Mouse (Mus musculus) liver, embryonic 15.5 days (tissue): ENCODE data around the gene Klk1. TPM values are rescaled to one million over a fixed set of nuclear protein-coding genes. Genes with fewer than 3 reads are reported as not detected.
"Not testable (repeated sequence)": the region's sequence is repeated elsewhere in the genome, so short reads cannot be mapped to it uniquely, and the experiment has no call there.

Experiments
- ATAC-seq: fragments of 200-750 bp; cut with Nextera tagmentation; 2 replicates; pipeline ENCODE4 v1.8.0; 2017; ENCODE audit warnings: moderate number of reproducible peaks, mild to moderate bottlenecking, moderate library complexity; ENCODE audit not compliant: insufficient read depth
- H3K27ac ChIP-seq: fragments of 300-500 bp; sonication (generic); replicated peaks from 2 replicates; pipeline ENCODE4 v1.5.1; 2015; ENCODE audit warnings: mild to moderate bottlenecking, inconsistent platforms
- H3K27me3 ChIP-seq: fragments of 300-500 bp; sonication (generic); 2 replicates; pipeline ENCODE4 v1.6.1; 2015; ENCODE audit warnings: mild to moderate bottlenecking, inconsistent platforms
- H3K36me3 ChIP-seq: fragments of 300-500 bp; sonication (generic); replicated peaks from 2 replicates; pipeline ENCODE4 v1.6.1; 2015; ENCODE audit warnings: moderate library complexity, mild to moderate bottlenecking, inconsistent platforms
- H3K4me1 ChIP-seq: fragments of 300-500 bp; sonication (generic); replicated peaks from 2 replicates; pipeline ENCODE4 v1.6.1; 2015; ENCODE audit warnings: inconsistent platforms
- H3K4me2 ChIP-seq: fragments of 300-500 bp; sonication (generic); 2 replicates; pipeline ENCODE4 v1.6.1; 2015; ENCODE audit warnings: moderate library complexity, mild to moderate bottlenecking, inconsistent platforms
- H3K4me3 ChIP-seq: fragments of 300-500 bp; sonication (generic); replicated peaks from 2 replicates; pipeline ENCODE4 v1.5.1; 2015; ENCODE audit warnings: mild to moderate bottlenecking, inconsistent platforms
- H3K9ac ChIP-seq: fragments of 300-500 bp; sonication (generic); 2 replicates; pipeline ENCODE4 v1.6.1; 2015; ENCODE audit warnings: moderate library complexity, mild to moderate bottlenecking, inconsistent platforms
- H3K9me3 ChIP-seq: fragments of 300-500 bp; sonication (generic); replicated peaks from 2 replicates; pipeline ENCODE4 v1.6.1; 2016; ENCODE audit warnings: inconsistent platforms
- WGBS: fragments of 180-500 bp; shearing (Covaris S2); methylation state at CpG from one replicate; pipeline ENCODE4 v1.1.7; 2015; ENCODE audit warnings: mixed read lengths; ENCODE audit not compliant: insufficient replicate concordance; 5-methylcytosine and 5-hydroxymethylcytosine counted together
- polyA plus RNA-seq: library from polyadenylated mRNA; unstranded; fragments of >200 nt; fragmentation: Nextera tagmentation; extraction: Ambion mirVana; gene quantifications from 2 replicates; pipeline ENCODE4 v1.2.1, GENCODE M21; 2015

Gene Klk1
- polyA plus RNA-seq, 1 experiment from 2014 or later: not detected

- Histone ChIP-seq H3K4me2 (no peak overlapping the region), H3K36me3 (no peaks in the 10 kb centered on the region), H3K4me1 (peaks cover 2% of the 10 kb centered on the region; the same call in 1 of the 2 replicates), H3K9ac (no peak overlapping the region), H3K9me3 (no peaks in the 10 kb centered on the region), H3K4me3 (no peak overlapping the region), H3K27ac (no peak overlapping the region), H3K27me3 (no peaks in the 10 kb centered on the region)
- no peak for ATAC-seq
- WGBS: 23% methylated on average over 2 of the region's 2 CpGs
Observed at GRCm38 (mm10) chr7:44239913-44240312, 14.8 kb downstream of the Klk1 start.

- Histone ChIP-seq H3K27ac (no peak overlapping the region), H3K4me2 (no peak overlapping the region), H3K36me3 (no peaks in the 10 kb centered on the region), H3K9ac (no peak overlapping the region), H3K4me1 (peaks cover 10% of the 10 kb centered on the region), H3K27me3 (no peaks in the 10 kb centered on the region), H3K4me3 (no peak overlapping the region), H3K9me3 (no peaks in the 10 kb centered on the region)
- 28% methylated on average over 1 of the region's 1 CpGs for WGBS
- peak; percentile 51; the same call in 1 of the 2 replicates for ATAC-seq
Observed at GRCm38 (mm10) chr7:44240712-44241111, 15.6 kb downstream of the Klk1 start.

- Histone ChIP-seq H3K36me3 (no peaks in the 10 kb centered on the region), H3K9ac (no peak overlapping the region), H3K4me1 (peaks cover 15% of the 10 kb centered on the region), H3K27ac (no peak overlapping the region), H3K9me3 (no peaks in the 10 kb centered on the region), H3K27me3 (no peaks in the 10 kb centered on the region), H3K4me3 (no peak overlapping the region), H3K4me2 (no peak overlapping the region)
- WGBS: 54% methylated on average over 2 of the region's 2 CpGs
- no peak for ATAC-seq
Observed at GRCm38 (mm10) chr7:44241163-44241562, 16.0 kb downstream of the Klk1 start.

- Histone ChIP-seq H3K9ac (no peak overlapping the region), H3K27me3 (no peaks in the 10 kb centered on the region), H3K4me1 (peaks cover 36% of the 10 kb centered on the region), H3K27ac (no peak overlapping the region), H3K9me3 (no peaks in the 10 kb centered on the region), H3K36me3 (peaks cover 12% of the 10 kb centered on the region), H3K4me3 (no peak overlapping the region), H3K4me2 (no peak overlapping the region)
- ATAC-seq: no peak
- 42% methylated on average over 1 of the region's 1 CpGs for WGBS
Observed at GRCm38 (mm10) chr7:44244080-44244479, 18.9 kb downstream of the Klk1 start.

- Histone ChIP-seq H3K9ac (peak within 1 kb of the TSS; percentile 88), H3K4me3 (peak within 1 kb of the TSS; percentile 95), H3K4me2 (peak within 1 kb of the TSS; percentile 91), H3K9me3 (no peaks in the 10 kb centered on the region), H3K36me3 (peaks cover 35% of the 10 kb centered on the region), H3K27me3 (no peaks in the 10 kb centered on the region), H3K27ac (peak within 1 kb of the TSS; percentile 89), H3K4me1 (peaks cover 38% of the 10 kb centered on the region)
- WGBS: under 1% methylated on average over 62 of the region's 62 CpGs
- ATAC-seq: peak; percentile 89
Observed at GRCm38 (mm10) chr7:44246055-44246983, 21.2 kb downstream of the Klk1 start, which contains the start of the genes 1700028J19Rik and 2410002F23Rik. 1700028J19Rik (minus strand) TSS chr7:44246695. 2410002F23Rik (plus strand) TSS chr7:44246722.

- Histone ChIP-seq H3K27ac (peak overlapping the region; percentile 89), H3K4me1 (peaks cover 38% of the 10 kb centered on the region), H3K9me3 (no peaks in the 10 kb centered on the region), H3K4me2 (peak overlapping the region; percentile 91), H3K27me3 (no peaks in the 10 kb centered on the region), H3K36me3 (peaks cover 38% of the 10 kb centered on the region), H3K9ac (peak overlapping the region; percentile 88), H3K4me3 (peak overlapping the region; percentile 95)
- WGBS: under 1% methylated on average over 23 of the region's 23 CpGs
- peak; percentile 13; the same call in 1 of the 2 replicates for ATAC-seq
Observed at GRCm38 (mm10) chr7:44246984-44247470, 21.9 kb downstream of the Klk1 start.

- peaks cover 38% of the 10 kb centered on the region for H3K4me1 ChIP-seq
- no peaks in the 10 kb centered on the region for H3K27me3 ChIP-seq
- WGBS: 73% methylated on average over 2 of the region's 2 CpGs
- peak overlapping the region; percentile 95 for H3K4me3 ChIP-seq
- no peak for ATAC-seq
- H3K27ac ChIP-seq: no peak overlapping the region
- no peaks in the 10 kb centered on the region for H3K9me3 ChIP-seq
- H3K36me3 ChIP-seq: peaks cover 47% of the 10 kb centered on the region
- peak overlapping the region; percentile 39; the same call in 1 of the 2 replicates for H3K9ac ChIP-seq
- peak overlapping the region; percentile 91 for H3K4me2 ChIP-seq
Observed at GRCm38 (mm10) chr7:44247971-44248370, 22.8 kb downstream of the Klk1 start.

GRCm38 (mm10) chr7:44249248-44249647, 24.1 kb downstream of the Klk1 start:
- no peak overlapping the region for H3K4me2 ChIP-seq
- H3K4me1 ChIP-seq: peaks cover 38% of the 10 kb centered on the region
- no peak overlapping the region for H3K9ac ChIP-seq
- no peaks in the 10 kb centered on the region for H3K9me3 ChIP-seq
- no peaks in the 10 kb centered on the region for H3K27me3 ChIP-seq
- no peak overlapping the region for H3K4me3 ChIP-seq
- no peak overlapping the region for H3K27ac ChIP-seq
- H3K36me3 ChIP-seq: peaks cover 51% of the 10 kb centered on the region
- WGBS: 79% methylated on average over 4 of the region's 4 CpGs
- no peak for ATAC-seq

- ATAC-seq, H3K27me3 ChIP-seq, H3K9me3 ChIP-seq, H3K4me2 ChIP-seq, H3K4me3 ChIP-seq, H3K27ac ChIP-seq, H3K9ac ChIP-seq: not testable (repeated sequence)
- WGBS: 77% methylated on average over 17 of the region's 17 CpGs
- Histone ChIP-seq H3K4me1 (peaks cover 28% of the 10 kb centered on the region), H3K36me3 (peaks cover 51% of the 10 kb centered on the region)
Observed at GRCm38 (mm10) chr7:44250732-44251275, 25.6 kb downstream of the Klk1 start.

- peaks cover 48% of the 10 kb centered on the region for H3K36me3 ChIP-seq
- no peak overlapping the region for H3K27ac ChIP-seq
- 59% methylated on average over 15 of the region's 15 CpGs for WGBS
- H3K9me3 ChIP-seq: no peaks in the 10 kb centered on the region
- no peaks in the 10 kb centered on the region for H3K27me3 ChIP-seq
- no peak for ATAC-seq
- H3K9ac ChIP-seq: no peak overlapping the region
- H3K4me1 ChIP-seq: peaks cover 10% of the 10 kb centered on the region
- H3K4me3 ChIP-seq: no peak overlapping the region
- no peak overlapping the region for H3K4me2 ChIP-seq
Observed at GRCm38 (mm10) chr7:44253023-44253616, 28.0 kb downstream of the Klk1 start.

- no peak for ATAC-seq
- Histone ChIP-seq H3K4me2 (no peak overlapping the region), H3K9me3 (no peaks in the 10 kb centered on the region), H3K4me1 (no peaks in the 10 kb centered on the region), H3K27ac (no peak overlapping the region), H3K4me3 (no peak overlapping the region), H3K9ac (no peak overlapping the region), H3K27me3 (no peaks in the 10 kb centered on the region), H3K36me3 (peaks cover 30% of the 10 kb centered on the region)
- WGBS: 63% methylated on average over 6 of the region's 6 CpGs
Observed at GRCm38 (mm10) chr7:44254930-44255329, 29.8 kb downstream of the Klk1 start.
